Mouse (Mus musculus): ENCODE results near the gene Rnf40.

DNA sequence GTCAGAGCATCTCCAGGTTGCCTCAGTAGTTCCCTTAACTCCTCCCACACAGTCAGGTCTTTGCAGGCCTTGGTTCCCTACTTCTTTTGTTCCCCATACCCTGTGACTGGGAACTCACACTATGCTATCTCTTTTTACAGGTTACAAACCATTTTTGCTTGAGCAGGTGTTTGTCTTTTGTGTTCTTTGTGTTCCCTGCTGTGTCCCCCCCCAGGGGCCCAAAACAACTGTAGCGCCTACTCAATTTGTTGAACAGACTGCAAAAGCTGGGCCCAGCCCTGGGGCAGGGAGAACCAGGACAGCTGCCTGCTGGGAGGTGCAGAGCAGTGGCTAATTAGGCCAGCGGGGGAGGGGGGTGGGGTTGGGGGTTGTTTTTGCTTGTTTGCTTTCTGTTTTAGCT is 29.4 kb downstream of the Rnf40 start:
- no peak for TF ChIP-seq CTCF (IDR thresholded peaks at IDR 0.05; ENCODE audit: low read depth)
- TF ChIP-seq EP300 (IDR thresholded peaks at IDR 0.05; ENCODE audit: low read depth): no peak

All from liver, postnatal 0 days (tissue).